Mouse (Mus musculus) erythroblast, embryonic 14.5 days (primary cell): Measurements from ENCODE around the gene Gm21411.
"Not testable (repeated sequence)": the region's sequence is repeated elsewhere in the genome, so short reads cannot be mapped to it uniquely, and the experiment has no call there.

Source experiments
- GATA1 ChIP-seq: IDR thresholded peaks from 2 replicates; pipeline ENCODE4 v1.6.1; 2012; ENCODE audit warnings: low read length, inconsistent platforms, mixed read lengths
- TAL1 ChIP-seq: IDR thresholded peaks from 3 replicates; pipeline ENCODE4 v1.6.1; 2012; ENCODE audit warnings: low read length, inconsistent platforms, mixed read lengths

GRCm38 (mm10) chr4:146941691-146942090, 32.3 kb upstream of the Gm21411 start:
- TF ChIP-seq TAL1, GATA1: not testable (repeated sequence)
